10 mouse cellular contexts compared by ENCODE assay signal in the genomic region with DNA sequence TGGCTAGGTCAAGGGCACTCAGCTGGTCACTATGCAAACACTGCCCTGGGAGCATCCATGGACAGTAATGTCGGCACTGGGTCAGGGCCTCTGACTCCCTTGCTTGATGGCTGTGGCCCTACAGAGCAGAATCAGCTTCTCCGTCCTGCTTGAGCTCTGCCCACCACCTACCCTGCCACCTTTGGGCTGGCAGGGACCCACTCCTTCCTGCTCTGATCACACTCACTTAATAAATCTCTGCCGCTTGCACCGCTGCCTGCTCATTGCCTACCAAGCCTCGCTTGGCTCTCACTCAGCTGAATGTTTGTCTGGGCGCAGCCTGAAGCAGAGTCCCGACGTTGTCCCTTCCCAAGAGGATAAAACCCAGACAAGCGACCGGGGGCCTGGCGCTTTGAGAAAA. TPM values are rescaled to one million over a fixed set of nuclear protein-coding genes. Genes with fewer than 3 reads are reported as not detected.
DNase-seq lines count a peak whose midpoint lies in the region.
"Had no signal": no experiment of that assay in that cellular context is flagged by ENCODE, and none has a peak within 500 bp of the region (broad histone marks: within the 10 kb centered on the region; RNA-seq: fewer than 3 reads in every experiment).

No protein-coding gene starts in this region.

- DNase-seq in adrenal gland, adult (ENCODE audit: inconsistent age in 2 of 2, low spot score in 1 of 2): peak; percentile 7 to 53
- no peak for DNase-seq in adrenal gland, adult 8-10 months
- peak; percentile 80 for DNase-seq in heart, adult 11 months
- DNase-seq in heart, adult 9 months (ENCODE audit: low spot score in 2 of 2): no peak
- peak; percentile 2 to 4 for DNase-seq in left cerebral cortex, postnatal 14 days (ENCODE audit: low spot score in 2 of 2)
- no peak for DNase-seq in left cerebral cortex, adult 11 months (ENCODE audit: low spot score)
- peak; percentile 2 for DNase-seq in urinary bladder, postnatal 14 days (ENCODE audit: low spot score)
- no peak for DNase-seq in urinary bladder, adult 18-20 months (ENCODE audit: low spot score in 2 of 2)
- DNase-seq: cerebellum, adult 9-11 months; liver, postnatal 0 days had no signal

- intact Hi-C loops in left cerebral cortex, postnatal 14 days (cut with DNase I): no loop called here

RNA-seq across cellular contexts. Expression of gene Acap3, which starts 15.4 kb away (rescaled TPM):
- total RNA-seq in adrenal gland, adult 8-10 months (2022): 10 to 100 TPM; 18.2 to 49.2 (median 30.9) TPM
- total RNA-seq in left cerebral cortex, postnatal 14 days (2021): 100 to 1,000 TPM; 139 TPM

RNA-seq across cellular contexts. Expression of gene Pusl1, which starts 15.4 kb away (rescaled TPM):
- total RNA-seq in adrenal gland, adult 8-10 months (2022): 10 to 100 TPM; 23.2 to 51.5 (median 41.4) TPM
- 10 to 100 TPM; 65.3 to 66.9 TPM for total RNA-seq in left cerebral cortex, postnatal 14 days (2021)

RNA-seq across cellular contexts. Expression of gene Ube2j2, which starts 36.6 kb away (rescaled TPM):
- total RNA-seq in adrenal gland, adult 8-10 months (2022): 10 to 100 TPM; 64.3 to 87.8 (median 77.0) TPM
- total RNA-seq in left cerebral cortex, postnatal 14 days (2021): 10 to 100 TPM; 69.8 to 79.0 TPM

RNA-seq across cellular contexts. Expression of gene Ints11, which starts 37.7 kb away (rescaled TPM):
- total RNA-seq in adrenal gland, adult 8-10 months (2022): 10 to 100 TPM; 32.3 to 34.6 (median 33.3) TPM
- total RNA-seq in left cerebral cortex, postnatal 14 days (2021): 10 to 100 TPM; 34.4 to 38.4 TPM

RNA-seq across cellular contexts. Expression of gene Cptp, which starts 37.8 kb away (rescaled TPM):
- 10 to 100 TPM; 16.4 to 29.0 (median 17.9) TPM for total RNA-seq in adrenal gland, adult 8-10 months (2022)
- total RNA-seq in left cerebral cortex, postnatal 14 days (2021): 10 to 100 TPM; 28.8 to 29.7 TPM

Comparison
In these comparisons a context has a peak if more than half of its experiments do, and no peak if none do; other contexts are left out.
1. DNase-seq: peak in adrenal gland, adult (2 of 2), heart, adult 11 months (single experiment), left cerebral cortex, postnatal 14 days (2 of 2) and urinary bladder, postnatal 14 days (single experiment); none in adrenal gland, adult 8-10 months (single experiment), heart, adult 9 months (0 of 2), left cerebral cortex, adult 11 months (single experiment) and urinary bladder, adult 18-20 months (0 of 2).